Mouse (Mus musculus) spleen, adult 2 months (tissue): Measurements from ENCODE around the gene Numb.

Experiments used
- CTCF ChIP-seq: fragments of 200-500 bp; IDR thresholded peaks from 2 replicates; pipeline ENCODE4 v1.5.1; 2011; ENCODE audit warnings: mild to moderate bottlenecking, inconsistent platforms; ENCODE audit not compliant: insufficient read depth, insufficient read length, insufficient replicate concordance; ENCODE audit errors: extremely low read depth
- POLR2A ChIP-seq: fragments of 200-500 bp; IDR thresholded peaks from 2 replicates; pipeline ENCODE4 v1.6.1; 2011; ENCODE audit warnings: low read depth, low read length, inconsistent platforms

DNA sequence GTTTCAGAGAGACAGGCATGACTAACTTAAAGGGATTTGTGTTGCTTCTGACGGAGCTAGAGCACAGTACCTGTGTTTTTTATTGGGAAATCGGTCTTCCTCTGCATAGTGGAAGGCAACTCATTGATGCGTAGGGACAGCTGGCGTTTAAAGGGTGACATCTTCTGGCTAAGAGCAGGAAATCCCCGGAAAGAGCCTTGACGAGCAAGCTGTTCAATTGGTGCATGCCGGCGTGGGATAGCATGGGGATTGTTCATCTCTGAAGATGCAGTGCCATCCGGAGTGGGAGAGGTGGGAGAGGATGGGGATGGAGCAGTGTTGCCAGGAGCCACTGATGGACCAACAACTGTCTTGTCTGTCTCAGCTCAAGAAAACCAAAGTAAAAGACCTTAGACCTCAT lies 120.8 kb downstream of the Numb start:
- TF ChIP-seq CTCF = no peak
- no peak for TF ChIP-seq POLR2A
